Comparison of ENCODE assay signal across 22 mouse cellular contexts in the genomic region with DNA sequence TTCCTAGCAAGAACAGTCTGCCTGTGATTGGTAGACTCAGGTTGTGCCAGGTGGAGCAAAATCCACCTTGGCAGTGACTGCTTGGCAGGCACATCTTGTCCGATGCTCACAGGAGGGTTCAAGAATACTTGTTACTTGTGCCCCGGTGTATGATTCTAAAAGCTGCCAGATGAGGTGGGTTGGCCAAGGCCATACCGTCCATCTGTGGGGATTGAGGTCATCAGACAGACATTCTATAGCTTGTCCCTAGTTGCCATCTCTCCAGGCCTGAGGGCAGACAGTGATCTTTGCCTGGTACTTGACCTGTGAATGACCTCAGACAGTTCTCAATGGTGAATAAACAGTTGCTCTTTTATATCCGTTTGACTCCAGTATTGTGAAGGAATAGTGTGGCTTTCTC.
DNase-seq lines count a peak whose midpoint lies in the region; ATAC-seq lines count a peak whose summit lies in the region.
"Had no signal": no experiment of that assay in that cellular context is flagged by ENCODE, and none has a peak within 500 bp of the region (broad histone marks: within the 10 kb centered on the region; RNA-seq: fewer than 3 reads in every experiment).

No protein-coding gene starts in this region.

- 0 out of 2 replicates have a peak, but pooled peaks cover 17% of the 10 kb centered on the region for H3K36me3 ChIP-seq in embryonic facial prominence, embryonic 15.5 days
- peaks cover 85% of the 10 kb centered on the region for H3K36me3 ChIP-seq in embryonic facial prominence, embryonic 10.5 days (replicated peaks)
- peaks cover 22% of the 10 kb centered on the region for H3K36me3 ChIP-seq in midbrain, embryonic 14.5 days (ENCODE audit: control insufficient read depth, insufficient read depth, low read length)
- no peaks in the 10 kb centered on the region for H3K36me3 ChIP-seq in midbrain, embryonic 15.5 days (replicated peaks)

- 0 out of 2 replicates have a peak overlapping the region, but pooled peaks have one; percentile 11 for H3K27ac ChIP-seq in embryonic facial prominence, embryonic 15.5 days (replicated peaks)
- H3K27ac ChIP-seq in embryonic facial prominence, embryonic 10.5 days (replicated peaks) = no peak overlapping the region
- H3K27ac ChIP-seq in midbrain, embryonic 14.5 days (replicated peaks; ENCODE audit: low read depth, low read length) = 0 out of 2 replicates have a peak overlapping the region, but pooled peaks have one; percentile 17
- no peak overlapping the region for H3K27ac ChIP-seq in midbrain, embryonic 15.5 days
- H3K27ac ChIP-seq: embryonic facial prominence, embryonic 12.5 days had no signal

- H3K27me3 ChIP-seq in embryonic facial prominence, embryonic 15.5 days = no peaks in the 10 kb centered on the region
- no peaks in the 10 kb centered on the region for H3K27me3 ChIP-seq in embryonic facial prominence, embryonic 10.5 days (replicated peaks; ENCODE audit: low read depth, poor library complexity, severe bottlenecking)
- H3K27me3 ChIP-seq in midbrain, embryonic 14.5 days (ENCODE audit: control insufficient read depth, insufficient read depth, low read length) = no peaks in the 10 kb centered on the region
- no peaks in the 10 kb centered on the region for H3K27me3 ChIP-seq in midbrain, embryonic 15.5 days (replicated peaks)
- H3K27me3 ChIP-seq: embryonic facial prominence, embryonic 12.5 days; Patski had no signal

- no peak overlapping the region for H3K9ac ChIP-seq in embryonic facial prominence, embryonic 15.5 days
- no peak overlapping the region for H3K9ac ChIP-seq in midbrain, embryonic 14.5 days (replicated peaks; ENCODE audit: low read length)
- no peak overlapping the region for H3K9ac ChIP-seq in midbrain, embryonic 15.5 days
- H3K9ac ChIP-seq: embryonic facial prominence, embryonic 12.5 days; liver, postnatal 0 days had no signal

- DNase-seq in embryonic facial prominence, embryonic 10.5 days (ENCODE audit: low spot score) = no peak
- no peak for DNase-seq in midbrain, embryonic 14.5 days
- DNase-seq in cerebellum, postnatal 25 days = peak; percentile 52 to 54
- peak; percentile 45 for DNase-seq in mesoderm, embryonic 11.5 days (ENCODE audit: low read depth, low spot score)
- DNase-seq in spleen, adult 12 weeks (ENCODE audit: low spot score) = no peak
- no peak for DNase-seq in adipocyte (ENCODE audit: low spot score)
- DNase-seq: adrenal gland, postnatal 25 days; gastrocnemius, postnatal 10 days; heart, postnatal 10 days; kidney, postnatal 4 days; liver; liver, postnatal 0 days; lung, postnatal 14 days; thymus, postnatal 14 days had no signal

- no peak overlapping the region for H3K4me2 ChIP-seq in embryonic facial prominence, embryonic 15.5 days (replicated peaks)
- no peak overlapping the region for H3K4me2 ChIP-seq in midbrain, embryonic 14.5 days (ENCODE audit: low read length)
- no peak overlapping the region for H3K4me2 ChIP-seq in midbrain, embryonic 15.5 days
- H3K4me2 ChIP-seq: embryonic facial prominence, embryonic 12.5 days; midbrain, embryonic 11.5 days had no signal

- H3K9me3 ChIP-seq in embryonic facial prominence, embryonic 15.5 days (replicated peaks) = no peaks in the 10 kb centered on the region
- no peaks in the 10 kb centered on the region for H3K9me3 ChIP-seq in embryonic facial prominence, embryonic 10.5 days
- no peaks in the 10 kb centered on the region for H3K9me3 ChIP-seq in midbrain, embryonic 14.5 days (ENCODE audit: control insufficient read depth, low read length)
- H3K9me3 ChIP-seq in midbrain, embryonic 15.5 days = no peaks in the 10 kb centered on the region
- H3K9me3 ChIP-seq: embryonic facial prominence, embryonic 12.5 days had no signal

- no peak for ATAC-seq in embryonic facial prominence, embryonic 15.5 days (ENCODE audit: insufficient number of reproducible peaks, low FRiP score, low TSS enrichment, low read depth)
- no peak for ATAC-seq in midbrain, embryonic 14.5 days (ENCODE audit: low FRiP score, low TSS enrichment)
- no peak for ATAC-seq in midbrain, embryonic 15.5 days (replicated peaks)
- ATAC-seq: activated CD4-positive, CD25-positive, alpha-beta regulatory T cell, adult 4 months; inflammation-experienced regulatory T-cells, adult 6 months; liver, postnatal 0 days; Patski had no signal

- 43% methylated on average over 4 of the region's 4 CpGs for WGBS in embryonic facial prominence, embryonic 15.5 days
- WGBS in embryonic facial prominence, embryonic 10.5 days = 46% methylated on average over 4 of the region's 4 CpGs
- 74% methylated on average over 4 of the region's 4 CpGs for WGBS in midbrain, embryonic 14.5 days
- WGBS in midbrain, embryonic 15.5 days = 64% methylated on average over 4 of the region's 4 CpGs

- no peak overlapping the region for H3K4me3 ChIP-seq in embryonic facial prominence, embryonic 15.5 days (replicated peaks)
- no peak overlapping the region for H3K4me3 ChIP-seq in embryonic facial prominence, embryonic 10.5 days
- H3K4me3 ChIP-seq in midbrain, embryonic 14.5 days (replicated peaks; ENCODE audit: low read depth, low read length) = no peak overlapping the region
- no peak overlapping the region for H3K4me3 ChIP-seq in midbrain, embryonic 15.5 days
- H3K4me3 ChIP-seq: embryonic facial prominence, embryonic 12.5 days; myocyte had no signal

- peaks cover 34% of the 10 kb centered on the region for H3K4me1 ChIP-seq in embryonic facial prominence, embryonic 15.5 days
- peaks cover 76% of the 10 kb centered on the region for H3K4me1 ChIP-seq in embryonic facial prominence, embryonic 10.5 days
- peaks cover 59% of the 10 kb centered on the region for H3K4me1 ChIP-seq in midbrain, embryonic 14.5 days (ENCODE audit: control insufficient read depth, insufficient read depth, low read length)
- peaks cover 79% of the 10 kb centered on the region for H3K4me1 ChIP-seq in midbrain, embryonic 15.5 days

Comparison
In these comparisons a context has a peak if more than half of its experiments do, and no peak if none do; other contexts are left out.
1. H3K27ac ChIP-seq: peak in embryonic facial prominence, embryonic 15.5 days (single experiment) and midbrain, embryonic 14.5 days (single experiment); none in embryonic facial prominence, embryonic 10.5 days (single experiment) and midbrain, embryonic 15.5 days (single experiment).
2. DNase-seq: peak in cerebellum, postnatal 25 days (2 of 2) and mesoderm, embryonic 11.5 days (single experiment); none in embryonic facial prominence, embryonic 10.5 days (single experiment), midbrain, embryonic 14.5 days (single experiment), spleen, adult 12 weeks (single experiment) and adipocyte (single experiment).